Mouse (Mus musculus) brain, embryonic 14.5 days (tissue): Measurements from ENCODE around the gene Wdr25. TPM values are rescaled to one million over a fixed set of nuclear protein-coding genes. Genes with fewer than 3 reads are reported as not detected.

Experiments used
- DNase-seq: peaks from one replicate; pipeline ENCODE4 v3.0.0-alpha.2; 2011; ENCODE audit warnings: low read depth
- CTCF ChIP-seq: fragments of 200-500 bp; IDR thresholded peaks from 2 replicates; pipeline ENCODE4 v1.5.1; 2012; ENCODE audit warnings: inconsistent platforms, mild to moderate bottlenecking, moderate library complexity, borderline replicate concordance; ENCODE audit not compliant: insufficient read depth, insufficient read length; ENCODE audit errors: extremely low read depth
- POLR2A ChIP-seq: fragments of 200-500 bp; IDR thresholded peaks from 2 replicates; pipeline ENCODE4 v1.6.1; 2012; ENCODE audit warnings: mild to moderate bottlenecking, inconsistent platforms, borderline replicate concordance; ENCODE audit not compliant: poor library complexity, insufficient read depth, insufficient read length, severe bottlenecking; ENCODE audit errors: extremely low read depth
- polyA plus RNA-seq: library from polyadenylated mRNA; depleted of rRNA; stranded (reverse); fragments of >200 nt; gene quantifications from 2 replicates; pipeline ENCODE4 v1.2.3, GENCODE M21; 2012; rRNA removed

The Wdr25 gene
- polyA plus RNA-seq, 1 experiment = 11.0 TPM

DNA sequence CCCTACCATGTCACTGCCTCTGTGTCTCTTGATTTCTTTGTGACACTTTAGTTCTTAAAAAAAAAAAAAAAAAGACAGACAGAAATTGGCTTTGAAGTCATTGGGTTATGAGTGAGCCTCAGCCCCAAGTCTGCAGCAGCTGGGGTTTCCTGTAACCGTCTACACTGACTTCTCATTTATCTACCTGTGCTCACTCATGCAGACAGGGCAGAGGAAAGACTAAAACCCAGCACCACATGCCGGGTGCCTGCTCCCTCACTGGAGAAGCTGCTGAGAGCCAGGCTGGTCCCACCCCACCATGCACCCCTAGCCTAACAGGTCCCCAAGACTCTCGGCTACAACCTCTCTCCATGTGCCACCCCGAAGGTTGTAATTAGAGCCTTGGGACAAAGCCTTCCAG lies 164.3 kb downstream of the Wdr25 start:
- no peak for DNase-seq
- TF ChIP-seq CTCF = no peak
- TF ChIP-seq POLR2A = no peak

DNA sequence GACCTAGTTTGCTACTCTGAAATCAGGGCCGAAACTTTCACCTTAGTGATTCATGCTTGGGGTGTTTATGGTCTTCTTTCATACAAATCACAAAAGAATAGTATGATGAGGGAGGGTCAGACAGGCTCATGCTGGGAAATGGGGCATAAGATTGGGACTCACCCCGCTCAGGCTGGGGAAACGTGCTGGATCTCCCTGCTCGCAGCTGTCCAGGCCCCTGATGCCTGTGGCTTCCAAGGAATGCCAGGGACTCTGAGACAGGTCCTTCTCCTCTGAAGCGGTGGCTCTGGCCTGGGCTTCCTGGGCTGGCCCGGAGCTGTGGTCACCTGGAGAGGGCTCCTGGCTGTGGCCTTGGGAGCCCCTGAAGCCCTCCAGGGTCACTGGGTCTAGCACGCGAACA lies 165.2 kb downstream of the Wdr25 start:
- no peak for DNase-seq
- TF ChIP-seq CTCF (no peak), POLR2A (no peak)

DNA sequence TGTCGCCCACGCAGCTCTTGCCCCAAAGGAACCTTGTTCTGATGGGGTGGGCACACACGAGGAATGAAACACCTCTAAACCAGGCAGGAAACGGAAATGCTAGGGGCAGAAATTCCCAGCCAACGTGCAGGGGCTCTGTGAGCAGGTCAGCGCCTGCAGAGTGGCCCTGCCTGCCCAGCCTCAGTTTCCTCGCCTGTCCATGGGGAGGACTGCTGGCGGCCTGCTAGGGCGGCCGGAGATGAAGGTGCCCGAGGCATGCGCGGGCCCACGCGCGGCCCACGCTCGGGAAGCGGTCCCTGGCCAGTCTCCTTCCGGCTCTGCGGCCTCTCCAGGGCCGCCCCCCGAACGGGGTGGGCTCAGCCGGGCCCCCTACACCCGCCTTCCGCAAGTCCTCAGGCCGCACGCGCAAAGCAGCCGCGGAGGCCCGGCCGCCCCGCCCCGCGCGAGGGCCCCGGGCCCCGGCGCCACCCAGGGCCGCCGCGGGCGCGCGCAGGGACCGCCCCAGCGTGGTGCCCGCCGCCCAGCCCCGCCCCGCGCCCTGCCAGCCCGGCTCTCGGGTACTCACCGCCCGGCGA lies 174.2 kb downstream of the Wdr25 start:
- TF ChIP-seq CTCF (no peak), POLR2A (peak; percentile 32; the same call in 1 of the 2 replicates)
- peak; percentile 72 for DNase-seq

DNA sequence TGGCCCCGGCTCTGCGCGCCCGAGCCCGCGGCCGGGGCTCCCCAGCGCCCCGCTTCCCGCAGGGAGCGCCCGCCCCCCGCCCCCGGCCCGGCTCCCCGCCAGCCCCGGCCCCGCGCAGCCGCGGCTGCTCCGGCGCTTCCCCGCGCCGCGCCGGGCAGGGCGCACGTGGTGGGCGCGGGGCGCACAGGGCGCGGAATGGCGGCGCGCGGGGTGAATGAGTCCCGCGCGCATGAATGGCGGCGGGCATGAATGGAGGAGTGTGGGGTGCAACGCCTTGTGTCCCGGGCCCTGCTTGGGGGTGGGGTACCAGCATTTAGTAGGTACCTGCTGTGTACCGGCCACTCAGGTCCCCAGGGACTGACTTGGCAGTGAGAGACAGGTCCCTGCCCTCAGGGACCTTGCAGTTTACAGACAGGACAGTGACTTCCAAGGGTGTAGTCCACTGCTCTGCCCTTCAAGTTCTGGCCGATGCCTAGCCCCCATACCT lies 174.8 kb downstream of the Wdr25 start, which contains the start of gene Begain:
TSS of gene Begain (minus strand) at position 51 of the 487 bp plus-strand sequence.
- peak; percentile 17 for DNase-seq
- TF ChIP-seq CTCF (no peak), POLR2A (0 out of 2 replicates have a peak, but pooled peaks have one; percentile 36)

DNA sequence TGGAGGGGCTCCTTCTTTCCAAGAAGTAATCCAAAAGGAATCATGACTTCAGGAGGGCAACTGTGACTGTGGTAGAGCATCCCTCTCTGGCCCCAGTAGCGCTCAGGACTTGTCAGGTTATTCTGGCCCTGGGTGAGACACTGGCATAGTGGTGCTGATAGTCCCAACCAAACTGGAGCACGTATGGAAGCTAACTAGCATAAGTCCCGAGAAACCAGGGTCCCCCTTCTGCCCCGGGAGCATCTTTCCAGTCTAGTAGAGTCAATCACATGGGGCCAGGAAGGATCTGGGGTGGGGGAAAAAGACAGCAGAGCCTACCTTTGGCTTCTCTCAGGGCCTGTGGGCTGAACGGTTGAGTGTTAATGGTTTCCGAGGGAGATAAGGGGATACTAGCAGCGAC lies 175.3 kb downstream of the Wdr25 start:
- TF ChIP-seq CTCF (no peak), POLR2A (no peak)
- DNase-seq = no peak

DNA sequence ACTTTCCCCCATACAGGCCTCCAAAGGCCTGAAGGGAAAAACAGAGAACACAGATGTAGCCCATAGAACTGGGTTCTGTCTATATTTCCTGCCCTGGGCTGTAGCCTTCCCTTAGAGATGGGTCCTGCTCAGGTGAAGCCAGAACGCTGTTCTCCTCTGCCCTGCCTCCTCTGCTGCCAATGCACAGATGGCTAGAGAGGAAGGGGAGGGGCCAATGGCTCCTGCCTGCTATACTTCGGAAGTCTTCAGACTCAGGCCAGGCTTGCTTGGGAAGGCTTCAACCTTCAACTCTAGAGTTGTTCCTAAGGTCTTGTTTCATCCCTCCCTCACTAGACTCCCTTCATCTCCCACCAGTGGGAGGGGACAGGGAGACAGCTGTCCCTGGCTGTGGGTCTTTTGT lies 176.3 kb downstream of the Wdr25 start:
- no peak for DNase-seq

DNA sequence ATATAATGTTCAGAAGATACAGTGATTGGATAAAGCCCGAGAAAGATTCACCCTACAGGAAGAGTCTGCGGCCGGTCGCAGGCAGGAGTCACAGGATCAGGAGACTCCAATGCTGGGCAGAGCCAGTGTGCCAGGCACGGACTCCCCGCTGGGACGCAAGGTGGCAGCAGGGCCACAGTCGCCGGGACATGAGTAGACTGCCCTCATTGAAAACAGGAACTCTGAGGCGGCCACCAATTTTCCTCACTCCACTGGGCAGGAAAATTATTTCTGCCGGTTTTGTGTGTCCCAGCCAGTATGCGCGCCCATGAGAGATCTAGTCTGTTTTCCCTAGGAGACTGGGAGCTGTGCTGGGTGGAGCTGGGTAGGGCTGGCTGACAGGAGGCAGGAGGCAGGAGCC lies 177.8 kb downstream of the Wdr25 start:
- DNase-seq = no peak
- TF ChIP-seq CTCF (no peak), POLR2A (no peak)

More for the DNA sequence above, 176.3 kb downstream of the Wdr25 start:
- TF ChIP-seq CTCF = no peak
- TF ChIP-seq POLR2A = no peak

DNA sequence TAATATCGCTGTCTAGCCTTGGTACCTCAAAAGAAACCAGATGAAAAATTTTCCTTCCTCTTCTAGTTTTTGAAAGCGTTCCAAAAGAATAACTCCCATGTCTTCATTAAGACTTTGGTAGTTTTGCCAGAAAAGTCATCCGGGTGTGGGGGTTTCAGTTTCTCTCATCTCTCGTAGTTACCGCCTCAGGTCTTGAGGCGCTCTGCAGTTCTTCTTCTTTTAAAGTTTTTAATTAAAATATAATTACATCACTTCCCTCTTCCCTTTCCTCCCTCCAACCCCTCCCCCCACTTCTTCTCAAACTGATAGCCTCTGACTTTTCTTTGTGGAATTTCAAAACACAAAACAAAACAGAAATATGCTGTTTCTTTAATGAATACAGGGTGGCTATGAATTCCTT lies 180.7 kb downstream of the Wdr25 start:
- no peak for TF ChIP-seq POLR2A
- TF ChIP-seq CTCF = no peak
- no peak for DNase-seq

DNA sequence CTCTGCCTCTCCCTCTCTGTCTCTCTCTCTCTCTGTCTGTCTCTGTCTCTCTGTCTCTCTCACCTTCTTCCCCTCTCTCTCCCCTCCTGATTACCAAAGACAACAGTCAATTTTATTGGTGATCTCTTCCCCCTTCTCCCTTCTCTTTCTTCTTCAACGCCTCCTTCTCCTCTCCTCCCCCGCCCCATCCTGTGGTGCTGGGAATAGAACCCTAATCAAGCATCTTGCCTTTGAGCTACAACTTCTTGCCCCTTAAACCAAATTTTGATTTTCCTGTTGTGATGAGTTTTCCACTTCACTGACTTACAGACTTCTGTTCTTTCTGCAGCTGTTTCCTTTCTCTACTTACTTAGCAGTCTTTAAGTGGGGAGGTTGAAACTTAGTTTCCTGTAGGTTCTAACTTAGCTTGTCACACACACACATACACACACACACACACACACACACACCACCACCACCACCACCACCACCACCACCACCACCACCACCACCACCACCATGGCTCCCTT lies 181.4 kb downstream of the Wdr25 start:
- no peak for DNase-seq
- TF ChIP-seq POLR2A (no peak), CTCF (no peak)

DNA sequence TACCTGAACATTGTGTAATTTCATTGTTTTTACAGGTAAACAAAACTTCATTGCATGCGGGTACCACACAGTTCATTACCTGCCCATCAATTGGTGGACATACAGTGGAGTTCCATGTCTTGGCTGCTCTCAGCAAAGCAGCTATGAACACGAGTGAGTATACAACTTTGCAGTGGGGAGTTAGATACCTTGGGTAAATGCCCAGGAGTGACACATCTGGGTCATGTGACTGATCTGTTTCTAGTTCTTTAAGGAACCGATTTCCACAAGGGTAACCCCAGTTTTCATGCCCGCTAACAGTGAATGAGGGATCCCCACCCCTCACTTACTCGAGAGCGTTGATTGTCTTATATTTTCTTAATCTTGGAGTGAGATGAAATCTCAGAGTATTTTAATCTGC lies 183.6 kb downstream of the Wdr25 start:
- no peak for DNase-seq
- no peak for TF ChIP-seq CTCF
- no peak for TF ChIP-seq POLR2A

Other genes with a start within 250 kb of the Wdr25 start
- gene Degs2, start 191.3 kb upstream of the Wdr25 start, polyA plus RNA-seq = 0.05 TPM in 1 of 2 replicates, not detected in the other
- 26.5 and 33.6 TPM in 2 replicates for gene Yy1, start 100.7 kb upstream of the Wdr25 start, polyA plus RNA-seq
- gene Slc25a29, start 57.7 kb upstream of the Wdr25 start, polyA plus RNA-seq = 19.7 and 28.3 TPM in 2 replicates
- 19.9 and 24.8 TPM in 2 replicates for gene Slc25a47, start 57.6 kb upstream of the Wdr25 start, polyA plus RNA-seq
- 107 and 119 TPM in 2 replicates for gene Wars, start 543 bp downstream of the Wdr25 start, polyA plus RNA-seq
- gene Begain, start 174.6 kb downstream of the Wdr25 start, polyA plus RNA-seq = 65.9 and 96.3 TPM in 2 replicates